Mouse (Mus musculus) monocyte, adult 2 months (primary cell): ENCODE data around the gene Hoxc8.

Experiments
- DNase-seq, 2 experiments: peaks; one replicate each; pipeline ENCODE4 v3.0.0; 2022; ENCODE audit warnings: low spot score in 2 of 2, low read depth in 1 of 2

Gene Hoxc8

GRCm38 (mm10) chr15:102965003-102965891 is 25.2 kb upstream of the Hoxc8 start:
- DNase-seq = no peak

GRCm38 (mm10) chr15:102965892-102966775 is 24.3 kb upstream of the Hoxc8 start:
- DNase-seq = peak; percentile 39 to 57

- no peak for DNase-seq
Observed at GRCm38 (mm10) chr15:102966776-102967311, 23.6 kb upstream of the Hoxc8 start, which contains the start of gene Hoxc10. TSS of gene Hoxc10 (plus strand) at chr15:102966796.

DNA sequence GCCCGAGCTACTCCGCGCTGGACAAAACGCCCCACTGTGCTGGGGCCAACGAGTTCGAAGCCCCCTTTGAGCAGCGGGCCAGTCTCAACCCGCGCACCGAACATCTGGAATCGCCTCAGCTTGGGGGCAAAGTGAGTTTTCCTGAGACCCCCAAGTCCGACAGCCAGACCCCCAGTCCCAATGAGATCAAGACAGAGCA is 23.2 kb upstream of the Hoxc8 start, which contains the start of gene Hoxc5:
Gene Hoxc5, plus strand, starts transcription at position 132 of the 199 bp plus-strand sequence.
- no peak for DNase-seq

- no peak for DNase-seq
Observed at GRCm38 (mm10) chr15:102967511-102968397, 22.7 kb upstream of the Hoxc8 start.

- DNase-seq = no peak
Observed at GRCm38 (mm10) chr15:102969296-102969695, 21.1 kb upstream of the Hoxc8 start.

GRCm38 (mm10) chr15:102970740-102971139 is 19.7 kb upstream of the Hoxc8 start:
- DNase-seq = no peak

DNA sequence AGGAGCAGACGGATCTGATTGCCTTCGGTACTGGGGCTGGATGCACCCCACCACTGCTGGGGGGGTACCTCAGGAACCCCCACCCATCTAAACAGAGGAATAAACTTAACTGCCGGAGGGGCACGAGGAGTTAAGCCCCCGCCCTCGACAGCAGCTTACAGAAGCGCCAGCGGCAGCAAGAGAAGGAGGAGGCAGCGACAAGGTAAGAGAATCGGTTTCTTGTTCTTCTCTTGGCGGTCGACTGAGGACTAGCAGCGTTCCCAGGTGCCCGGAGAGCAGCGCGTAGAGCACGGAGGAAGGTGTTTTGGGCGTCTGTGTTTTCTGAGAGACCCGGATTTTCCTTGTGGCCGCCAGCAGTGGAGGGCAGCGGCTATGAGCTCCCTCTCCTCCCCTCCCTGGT is 18.2 kb upstream of the Hoxc8 start:
- DNase-seq = no peak

DNA sequence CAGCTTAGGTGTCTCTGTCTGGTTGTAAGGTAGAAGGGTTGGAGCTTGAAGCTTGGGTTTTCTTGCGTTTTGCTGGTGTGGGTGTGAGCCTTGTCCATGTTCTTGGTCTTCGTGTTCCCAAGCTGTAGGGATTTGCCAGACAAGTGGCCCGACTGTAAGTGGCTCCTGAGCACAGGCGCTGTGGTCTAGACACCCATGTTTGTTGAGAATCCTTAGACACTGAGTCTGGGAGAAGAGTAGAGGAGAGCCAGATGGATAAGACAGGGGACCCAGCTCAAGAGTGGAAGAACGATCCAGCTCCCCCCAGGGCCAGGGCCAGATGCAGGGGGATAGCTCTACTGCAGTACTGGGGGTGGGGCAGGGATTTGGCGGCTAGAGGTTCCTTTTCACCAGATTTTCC is 17.7 kb upstream of the Hoxc8 start:
- DNase-seq = no peak

- no peak for DNase-seq
Observed at GRCm38 (mm10) chr15:102975034-102975433, 15.4 kb upstream of the Hoxc8 start.

DNA sequence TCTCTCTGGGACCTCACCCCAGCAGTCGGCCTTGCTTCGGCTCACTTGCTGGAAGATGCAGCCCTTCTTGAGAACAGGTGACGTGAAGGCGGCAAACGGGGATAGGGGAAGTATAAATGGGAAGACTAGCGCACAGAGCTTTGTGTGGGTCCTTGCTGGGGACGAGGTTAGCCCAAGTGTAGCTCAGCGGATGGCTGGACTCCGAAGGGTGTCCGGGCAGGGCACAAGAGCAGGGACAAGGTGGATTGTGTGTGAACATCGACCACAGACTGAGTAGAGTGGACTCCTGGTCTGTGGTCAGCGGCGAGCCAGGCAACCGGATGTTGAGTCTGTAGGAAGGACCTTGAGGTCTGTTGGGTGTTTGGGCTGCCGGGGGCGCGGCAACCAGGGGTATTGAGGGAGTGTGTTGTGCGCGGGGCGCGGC is 14.7 kb upstream of the Hoxc8 start:
- DNase-seq = no peak

GRCm38 (mm10) chr15:102976171-102976570 is 14.2 kb upstream of the Hoxc8 start, which contains the start of gene Hoxc9:
TSS of gene Hoxc9 (plus strand) at chr15:102976439.
- DNase-seq = no peak

DNA sequence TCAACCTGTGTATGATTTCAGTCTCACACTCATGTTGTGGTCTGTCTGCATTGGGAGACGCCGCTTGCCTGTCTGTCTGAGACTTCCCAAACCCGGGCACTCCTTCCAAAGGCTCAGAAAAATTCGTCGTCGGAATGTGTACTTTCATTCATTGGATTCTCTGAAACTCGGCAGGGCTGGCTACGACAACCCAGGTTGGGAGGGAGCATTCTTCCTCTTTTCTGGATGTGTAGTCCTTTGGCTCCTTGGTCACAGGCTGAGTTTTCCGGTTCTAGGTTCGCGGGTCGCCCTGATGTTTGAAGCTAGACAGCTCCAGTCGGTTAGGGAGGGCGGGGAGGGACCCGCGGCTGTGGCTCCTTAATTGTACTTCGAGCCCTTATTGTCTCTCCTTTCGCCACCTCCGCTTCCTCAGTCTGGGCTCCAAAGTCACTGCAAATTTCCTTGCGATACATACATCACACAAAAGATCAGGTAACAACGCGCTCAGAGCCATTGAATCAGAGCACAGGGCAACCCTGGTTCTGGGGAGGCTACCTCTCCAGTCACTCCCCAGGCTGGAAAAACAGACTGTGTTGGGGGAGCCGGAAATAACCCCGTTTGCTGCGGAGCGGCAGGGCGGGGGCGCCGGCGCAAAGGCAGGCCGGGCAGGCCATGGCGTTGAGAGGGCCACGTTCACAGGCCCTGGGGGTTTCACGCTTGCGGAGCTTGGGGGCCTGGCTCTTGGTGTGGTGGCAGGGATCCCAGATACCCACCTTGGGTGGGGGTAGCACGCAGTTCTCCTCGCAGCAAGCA is 13.6 kb upstream of the Hoxc8 start:
- DNase-seq = no peak

- DNase-seq = no peak
Observed at GRCm38 (mm10) chr15:102977423-102977974, 12.9 kb upstream of the Hoxc8 start.

GRCm38 (mm10) chr15:102978615-102979515 is 11.5 kb upstream of the Hoxc8 start:
- DNase-seq = no peak

DNA sequence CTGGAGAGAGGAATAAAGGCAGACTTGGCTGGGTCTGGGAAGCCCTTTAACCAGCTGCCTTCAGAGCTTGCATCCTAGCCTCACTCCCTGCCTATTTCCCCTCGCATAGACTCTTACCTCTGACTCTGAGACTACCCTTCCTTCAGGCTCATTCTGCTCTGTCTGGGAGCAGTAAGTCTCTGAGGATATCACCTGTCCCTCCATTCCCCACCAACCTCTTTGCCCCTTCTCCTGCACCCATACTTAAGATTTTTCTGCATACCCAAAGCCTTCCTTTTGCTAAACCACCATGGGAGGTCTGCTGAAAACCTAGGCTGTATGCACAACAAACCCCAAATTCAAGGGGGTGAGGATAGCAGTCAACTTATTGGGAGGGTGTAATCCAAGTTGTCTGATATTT is 10.5 kb upstream of the Hoxc8 start:
- no peak for DNase-seq

GRCm38 (mm10) chr15:102980352-102980751 is 10.1 kb upstream of the Hoxc8 start:
- no peak for DNase-seq

GRCm38 (mm10) chr15:102980912-102981311 is 9.5 kb upstream of the Hoxc8 start:
- no peak for DNase-seq
